Mouse (Mus musculus): ENCODE data around the gene Mrpl37. TPM values are rescaled to one million over a fixed set of nuclear protein-coding genes. Genes with fewer than 3 reads are reported as not detected.

The Mrpl37 gene
- total and polyA plus RNA-seq, 3 experiments, result 96.3 to 113 (median 103) TPM

- Histone ChIP-seq H3K27ac (no peak overlapping the region), H3K4me3 (no peak overlapping the region), H3K9ac (ENCODE audit: low read depth, low read length) (no peak overlapping the region), H3K27me3 (ENCODE audit: control insufficient read depth, insufficient read depth, low read length) (no peaks in the 10 kb centered on the region), H3K4me1 (ENCODE audit: control insufficient read depth, insufficient read depth, low read length) (peaks cover 8% of the 10 kb centered on the region), H3K36me3 (ENCODE audit: control insufficient read depth, insufficient read depth, low read length) (no peaks in the 10 kb centered on the region), H3K79me2 (replicated peaks; ENCODE audit: control insufficient read depth, insufficient read depth, low read length) (peaks cover 2% of the 10 kb centered on the region; the same call in 1 of the 2 replicates)
- no peak for DNase-seq
- intact Hi-C loops (cut with DNase I), result no loop called here
- TF ChIP-seq CTCF (IDR thresholded peaks at IDR 0.05), result no peak
- no peak for TF ChIP-seq POLR2A (IDR thresholded peaks at IDR 0.05; ENCODE audit: insufficient read depth, low read depth, low read length)
- no peak for TF ChIP-seq EP300 (IDR thresholded peaks at IDR 0.05; ENCODE audit: insufficient read depth, low read depth, low read length)
- WGBS, result 87% methylated on average over 8 of the region's 8 CpGs
Observed at GRCm38 (mm10) chr4:107007359-107007758, 59.3 kb downstream of the Mrpl37 start.

- WGBS, result 92% methylated on average over 6 of the region's 6 CpGs
- H3K4me1 ChIP-seq (ENCODE audit: control insufficient read depth, insufficient read depth, low read length), result peaks cover 4% of the 10 kb centered on the region
- no peak for TF ChIP-seq POLR2A (IDR thresholded peaks at IDR 0.05; ENCODE audit: insufficient read depth, low read depth, low read length)
- TF ChIP-seq EP300 (IDR thresholded peaks at IDR 0.05; ENCODE audit: insufficient read depth, low read depth, low read length), result no peak
- no peak for TF ChIP-seq CTCF (IDR thresholded peaks at IDR 0.05)
- intact Hi-C loops (cut with DNase I), result no loop called here
- peaks cover 2% of the 10 kb centered on the region; the same call in 1 of the 2 replicates for H3K79me2 ChIP-seq (replicated peaks; ENCODE audit: control insufficient read depth, insufficient read depth, low read length)
- no peaks in the 10 kb centered on the region for H3K36me3 ChIP-seq (ENCODE audit: control insufficient read depth, insufficient read depth, low read length)
- no peak for DNase-seq
- H3K27me3 ChIP-seq (ENCODE audit: control insufficient read depth, insufficient read depth, low read length), result no peaks in the 10 kb centered on the region
- no peak overlapping the region for H3K4me3 ChIP-seq
- H3K9ac ChIP-seq (ENCODE audit: low read depth, low read length), result no peak overlapping the region
- no peak overlapping the region for H3K27ac ChIP-seq
Observed at GRCm38 (mm10) chr4:107006807-107007206, 59.9 kb downstream of the Mrpl37 start.

GRCm38 (mm10) chr4:107006229-107006628, 60.4 kb downstream of the Mrpl37 start:
- TF ChIP-seq POLR2A (IDR thresholded peaks at IDR 0.05; ENCODE audit: insufficient read depth, low read depth, low read length) (no peak), EP300 (IDR thresholded peaks at IDR 0.05; ENCODE audit: insufficient read depth, low read depth, low read length) (no peak), CTCF (IDR thresholded peaks at IDR 0.05) (no peak)
- no peak for DNase-seq
- WGBS, result 73% methylated on average over 4 of the region's 4 CpGs
- Histone ChIP-seq H3K79me2 (replicated peaks; ENCODE audit: control insufficient read depth, insufficient read depth, low read length) (peaks cover 2% of the 10 kb centered on the region; the same call in 1 of the 2 replicates), H3K36me3 (ENCODE audit: control insufficient read depth, insufficient read depth, low read length) (no peaks in the 10 kb centered on the region), H3K27me3 (ENCODE audit: control insufficient read depth, insufficient read depth, low read length) (no peaks in the 10 kb centered on the region), H3K9ac (ENCODE audit: low read depth, low read length) (no peak overlapping the region), H3K27ac (no peak overlapping the region), H3K4me3 (no peak overlapping the region), H3K4me1 (ENCODE audit: control insufficient read depth, insufficient read depth, low read length) (peaks cover 2% of the 10 kb centered on the region)
- intact Hi-C loops (cut with DNase I), result no loop called here

Other genes starting within 250 kb of the Mrpl37 start
- 10 to 100 TPM; 37.3 to 39.0 TPM for gene Ssbp3, start 156.2 kb downstream of the Mrpl37 start, total RNA-seq (2021)
- 26.1 and 26.6 TPM in 2 replicates for gene Ssbp3, start 156.2 kb downstream of the Mrpl37 start, polyA plus RNA-seq (2012; rRNA removed)
- 10 to 100 TPM; 21.9 to 25.9 TPM for gene Cyb5rl, start 120 bp upstream of the Mrpl37 start, total RNA-seq (2021)
- gene Cyb5rl, start 120 bp upstream of the Mrpl37 start, polyA plus RNA-seq (2012; rRNA removed), result 12.6 and 15.4 TPM in 2 replicates
- gene Cdcp2, start 30.0 kb upstream of the Mrpl37 start, total RNA-seq (2021), result not detected
- gene Cdcp2, start 30.0 kb upstream of the Mrpl37 start, polyA plus RNA-seq (2012; rRNA removed), result not detected in 2 replicates
- 100 to 1,000 TPM; 132 to 141 TPM for gene Tmem59, start 111.5 kb upstream of the Mrpl37 start, total RNA-seq (2021)
- gene Tmem59, start 111.5 kb upstream of the Mrpl37 start, polyA plus RNA-seq (2012; rRNA removed), result 139 and 212 TPM in 2 replicates
- gene Tceanc2, start 112.2 kb upstream of the Mrpl37 start, total RNA-seq (2021), result 10 to 100 TPM; 10.1 to 14.7 TPM
- 3.3 and 4.0 TPM in 2 replicates for gene Tceanc2, start 112.2 kb upstream of the Mrpl37 start, polyA plus RNA-seq (2012; rRNA removed)
- gene Ldlrad1, start 142.3 kb upstream of the Mrpl37 start, total RNA-seq (2021), result not detected
- gene Ldlrad1, start 142.3 kb upstream of the Mrpl37 start, polyA plus RNA-seq (2012; rRNA removed), result 2.1 TPM in 1 of 2 replicates, not detected in the other
- gene Lrrc42, start 186.7 kb upstream of the Mrpl37 start, total RNA-seq (2021), result 10 to 100 TPM in 1 of 2 experiments, 1 to 10 TPM in 1; 9.6 to 10.1 TPM
- gene Lrrc42, start 186.7 kb upstream of the Mrpl37 start, polyA plus RNA-seq (2012; rRNA removed), result 5.0 and 8.6 TPM in 2 replicates
- 10 to 100 TPM in 1 of 2 experiments, 1 to 10 TPM in 1; 9.4 to 11.3 TPM for gene Hspb11, start 186.7 kb upstream of the Mrpl37 start, total RNA-seq (2021)
- gene Hspb11, start 186.7 kb upstream of the Mrpl37 start, polyA plus RNA-seq (2012; rRNA removed), result 2.3 and 3.9 TPM in 2 replicates
- not detected for gene Dio1, start 240.3 kb upstream of the Mrpl37 start, total RNA-seq (2021)
- not detected in 2 replicates for gene Dio1, start 240.3 kb upstream of the Mrpl37 start, polyA plus RNA-seq (2012; rRNA removed)
- gene Yipf1, start 247.5 kb upstream of the Mrpl37 start, total RNA-seq (2021), result 10 to 100 TPM; 17.6 to 19.3 TPM
- gene Yipf1, start 247.5 kb upstream of the Mrpl37 start, polyA plus RNA-seq (2012; rRNA removed), result 23.3 and 28.9 TPM in 2 replicates